Mouse (Mus musculus) effector memory CD4-positive, alpha-beta T cell, adult 7 months (primary cell): Measurements from ENCODE around the gene Dennd1c. TPM values are rescaled to one million over a fixed set of nuclear protein-coding genes. Genes with fewer than 3 reads are reported as not detected.

ENCODE experiments used
- polyA plus RNA-seq: library from polyadenylated mRNA; unstranded; fragments of 100-300 nt; shearing (Covaris generic); gene quantifications from one replicate; pipeline ENCODE4 v1.2.1, GENCODE M21; 2017

Gene Dennd1c
- 183 TPM for polyA plus RNA-seq

DNA sequence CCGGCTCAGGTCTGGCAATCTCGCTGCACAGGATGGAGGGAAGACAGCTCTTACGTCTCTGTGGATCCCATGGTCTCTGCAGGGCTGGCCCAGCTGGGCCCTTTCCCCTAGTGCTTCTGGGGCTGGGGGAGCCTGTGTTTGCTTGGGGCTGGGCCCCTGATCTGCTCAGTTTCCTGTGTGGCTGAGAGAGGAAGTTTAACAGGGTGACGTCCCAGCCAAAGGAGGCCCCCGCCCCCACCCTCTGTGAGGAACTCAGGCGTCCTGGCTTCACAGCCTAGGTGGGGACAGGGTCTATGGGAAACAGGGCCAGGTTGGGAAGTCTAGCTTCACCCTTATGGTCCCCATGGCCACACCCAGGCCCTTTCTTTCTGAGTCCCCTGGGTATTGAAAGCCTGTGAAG, at the start of gene Dennd1c:
Gene Dennd1c (minus strand): TSS at position 179 of the 400 bp plus-strand sequence.

GRCm38 (mm10) chr17:57105181-57106034, 27.1 kb upstream of the Dennd1c start, which contains the start of gene Tnfsf9:
TSS of gene Tnfsf9 (plus strand) at chr17:57105325.

DNA sequence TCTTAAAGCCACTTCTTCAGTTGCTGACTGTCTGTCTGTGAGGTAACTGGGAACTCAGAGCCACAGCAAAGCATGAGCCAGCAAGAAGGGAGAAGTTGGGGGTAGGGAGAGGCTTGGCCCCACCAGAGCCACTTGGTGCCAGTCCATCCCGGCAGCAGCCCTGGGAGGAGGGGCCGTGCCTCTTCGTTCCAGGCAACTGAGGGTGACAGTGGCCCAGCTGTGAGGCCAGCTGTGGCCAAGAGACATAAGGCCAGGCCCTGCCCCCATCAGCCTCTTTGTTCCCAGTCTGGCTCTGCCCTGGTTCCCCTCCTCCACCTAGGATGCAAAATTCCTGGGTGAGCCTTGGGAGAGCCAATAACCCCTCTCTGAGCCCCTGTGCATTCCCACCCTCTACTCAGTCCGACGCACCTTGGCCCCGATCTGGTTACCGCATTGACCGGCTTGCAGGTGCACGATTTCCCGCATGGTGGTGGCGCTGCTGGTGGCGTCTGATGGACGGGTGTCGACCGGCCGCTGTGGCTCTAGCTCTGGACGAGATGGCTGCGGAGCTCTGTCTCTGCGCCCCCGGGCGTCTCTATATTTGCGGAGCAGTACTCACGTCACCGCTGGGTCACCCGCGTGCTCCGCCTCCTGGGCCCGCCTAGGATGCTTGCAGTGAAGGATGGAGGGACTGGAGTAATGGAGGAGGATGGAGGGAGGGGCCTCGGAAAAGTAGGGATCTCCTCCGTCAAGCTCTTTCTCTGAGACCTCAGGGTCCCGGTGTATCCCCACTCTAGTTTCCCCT, 8.9 kb upstream of the Dennd1c start, which contains the start of gene Tubb4a:
Gene Tubb4a (minus strand): TSS at position 734 of the 784 bp plus-strand sequence.

DNA sequence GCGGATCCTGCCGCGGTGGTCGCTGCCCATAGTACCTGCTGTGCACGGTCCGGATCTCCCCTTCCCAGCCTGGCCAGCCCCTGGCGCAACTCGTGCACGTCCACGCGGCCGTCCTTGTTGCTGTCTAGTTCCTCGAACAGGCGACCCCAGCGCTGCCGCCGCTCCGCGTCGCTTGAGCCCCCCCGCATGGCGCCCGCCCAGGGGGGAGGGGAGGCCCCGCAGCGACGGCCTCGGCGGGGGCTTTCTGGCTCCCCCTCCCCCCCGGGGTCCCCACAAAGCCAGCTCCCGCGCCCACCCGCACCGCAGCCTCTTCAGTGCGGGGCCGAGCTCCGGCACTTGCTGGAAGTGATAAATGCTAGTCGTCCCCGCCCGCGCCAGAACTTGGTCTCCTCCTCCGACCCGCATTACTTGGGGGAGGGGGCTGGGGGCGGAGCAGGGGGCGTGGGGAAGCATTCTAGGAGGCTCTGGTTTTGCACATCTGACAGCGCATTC, 18.8 kb downstream of the Dennd1c start, which contains the start of gene Slc25a23:
Gene Slc25a23 (minus strand): TSS at position 378 of the 492 bp plus-strand sequence.

GRCm38 (mm10) chr17:57058891-57059485, 19.3 kb downstream of the Dennd1c start, which contains the start of gene Crb3:
TSS of gene Crb3 (plus strand) at chr17:57059105.

DNA sequence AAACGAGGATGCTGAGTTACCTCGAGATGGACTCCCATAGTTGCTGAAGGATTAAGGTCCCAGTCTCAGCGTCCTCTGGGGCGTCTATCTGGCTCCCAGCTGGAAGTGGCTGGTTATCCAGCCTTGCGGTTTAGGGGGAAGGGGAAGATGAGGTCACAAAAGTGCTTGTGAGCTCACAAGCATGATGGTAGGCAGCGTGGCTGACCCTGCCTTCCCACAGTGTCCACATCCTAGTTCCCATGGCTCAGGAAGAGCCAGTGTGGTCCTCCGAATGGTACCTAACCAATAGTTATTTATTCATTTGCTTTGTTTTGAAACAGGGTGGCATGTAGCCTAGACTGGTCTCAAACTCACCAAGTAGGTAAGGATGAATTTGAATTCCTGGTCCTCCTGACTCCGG, 36.8 kb downstream of the Dennd1c start, which contains the start of gene Slc25a41:
Gene Slc25a41 (minus strand): TSS at position 101 of the 400 bp plus-strand sequence.

GRCm38 (mm10) chr17:57030931-57031660, 47.2 kb downstream of the Dennd1c start, which contains the start of gene Khsrp:
TSS of gene Khsrp (minus strand) at chr17:57031522.

Other genes starting within 250 kb of the Dennd1c start
- gene Rfx2, start 247.5 kb downstream of the Dennd1c start, polyA plus RNA-seq = 1.6 TPM
- 0.15 TPM for gene Acsbg2, start 204.1 kb downstream of the Dennd1c start, polyA plus RNA-seq
- 0.41 TPM for gene 1700061G19Rik, start 203.0 kb downstream of the Dennd1c start, polyA plus RNA-seq
- 26.4 TPM for gene Mllt1, start 143.1 kb downstream of the Dennd1c start, polyA plus RNA-seq
- not detected for gene Acer1, start 96.4 kb downstream of the Dennd1c start, polyA plus RNA-seq
- gene Clpp, start 88.2 kb downstream of the Dennd1c start, polyA plus RNA-seq = 47.3 TPM
- 8.6 TPM for gene Alkbh7, start 81.2 kb downstream of the Dennd1c start, polyA plus RNA-seq
- gene Pspn, start 78.5 kb downstream of the Dennd1c start, polyA plus RNA-seq = not detected
- gene Gtf2f1, start 67.2 kb downstream of the Dennd1c start, polyA plus RNA-seq = 68.1 TPM
- 0.66 TPM for gene Gm17949, start 67.0 kb downstream of the Dennd1c start, polyA plus RNA-seq
- gene Khsrp, start 47.0 kb downstream of the Dennd1c start, polyA plus RNA-seq = 33.8 TPM
- gene Slc25a41, start 36.9 kb downstream of the Dennd1c start, polyA plus RNA-seq = not detected
- gene Crb3, start 19.4 kb downstream of the Dennd1c start, polyA plus RNA-seq = 9.6 TPM
- 6.1 TPM for gene Slc25a23, start 18.7 kb downstream of the Dennd1c start, polyA plus RNA-seq
- 0.73 TPM for gene Tubb4a, start 9.3 kb upstream of the Dennd1c start, polyA plus RNA-seq
- gene Tnfsf9, start 26.8 kb upstream of the Dennd1c start, polyA plus RNA-seq = 36.0 TPM
- gene Cd70, start 71.3 kb upstream of the Dennd1c start, polyA plus RNA-seq = 1.1 TPM
- gene Tnfsf14, start 115.7 kb upstream of the Dennd1c start, polyA plus RNA-seq = 15.3 TPM
- gene C3, start 149.6 kb upstream of the Dennd1c start, polyA plus RNA-seq = 0.24 TPM
- 50.0 TPM for gene Gpr108, start 169.9 kb upstream of the Dennd1c start, polyA plus RNA-seq
- gene Trip10, start 170.9 kb upstream of the Dennd1c start, polyA plus RNA-seq = 9.0 TPM
- 154 TPM for gene Vav1, start 200.6 kb upstream of the Dennd1c start, polyA plus RNA-seq